Mouse (Mus musculus) leukemia stem cell, adult 10-12 weeks (primary cell): ENCODE results near the gene Cdc25a. TPM values are rescaled to one million over a fixed set of nuclear protein-coding genes. Genes with fewer than 3 reads are reported as not detected.

ENCODE experiments used
- polyA plus RNA-seq: library from polyadenylated mRNA; stranded (reverse); fragments of >175 nt; gene quantifications from 2 replicates; pipeline ENCODE4 v1.2.3, GENCODE M21; 2012; ENCODE audit warnings: low replicate concordance

Gene Cdc25a
- polyA plus RNA-seq = 81.5 and 90.3 TPM in 2 replicates

GRCm38 (mm10) chr9:109874797-109875691 lies at the start of gene Cdc25a:
Gene Cdc25a (plus strand): TSS chr9:109875579.

GRCm38 (mm10) chr9:109832391-109833087 lies 42.8 kb upstream of the Cdc25a start, which contains the start of gene Nme6:
Gene Nme6 (plus strand): TSS chr9:109832749.

GRCm38 (mm10) chr9:109849312-109849758 lies 26.0 kb upstream of the Cdc25a start, which contains the start of gene Camp:
Gene Camp (minus strand): TSS chr9:109849617.

GRCm38 (mm10) chr9:109931257-109932171 lies 56.1 kb downstream of the Cdc25a start, which contains the start of gene Map4:
Gene Map4 (plus strand): TSS chr9:109931460.

Other genes starting within 250 kb of the Cdc25a start
- gene Fbxw24, start 249.5 kb upstream of the Cdc25a start, polyA plus RNA-seq = not detected in 2 replicates
- gene Fbxw25, start 210.9 kb upstream of the Cdc25a start, polyA plus RNA-seq = not detected in 2 replicates
- not detected in 2 replicates for gene Fbxw18, start 172.9 kb upstream of the Cdc25a start, polyA plus RNA-seq
- gene Fbxw26, start 129.5 kb upstream of the Cdc25a start, polyA plus RNA-seq = not detected in 2 replicates
- gene Fbxw27, start 84.9 kb upstream of the Cdc25a start, polyA plus RNA-seq = not detected in 2 replicates
- not detected in 2 replicates for gene Spink8, start 63.3 kb upstream of the Cdc25a start, polyA plus RNA-seq
- gene Nme6, start 42.8 kb upstream of the Cdc25a start, polyA plus RNA-seq = 2.6 and 14.6 TPM in 2 replicates
- gene Camp, start 26.0 kb upstream of the Cdc25a start, polyA plus RNA-seq = 3.5 and 19.0 TPM in 2 replicates
- gene Map4, start 55.9 kb downstream of the Cdc25a start, polyA plus RNA-seq = 68.0 and 96.9 TPM in 2 replicates
- 62.5 and 137 TPM in 2 replicates for gene Smarcc1, start 242.1 kb downstream of the Cdc25a start, polyA plus RNA-seq
- 12.8 and 23.5 TPM in 2 replicates for gene Dhx30, start 242.3 kb downstream of the Cdc25a start, polyA plus RNA-seq